ENCODE assay signal across 12 mouse cellular contexts in the genomic region with DNA sequence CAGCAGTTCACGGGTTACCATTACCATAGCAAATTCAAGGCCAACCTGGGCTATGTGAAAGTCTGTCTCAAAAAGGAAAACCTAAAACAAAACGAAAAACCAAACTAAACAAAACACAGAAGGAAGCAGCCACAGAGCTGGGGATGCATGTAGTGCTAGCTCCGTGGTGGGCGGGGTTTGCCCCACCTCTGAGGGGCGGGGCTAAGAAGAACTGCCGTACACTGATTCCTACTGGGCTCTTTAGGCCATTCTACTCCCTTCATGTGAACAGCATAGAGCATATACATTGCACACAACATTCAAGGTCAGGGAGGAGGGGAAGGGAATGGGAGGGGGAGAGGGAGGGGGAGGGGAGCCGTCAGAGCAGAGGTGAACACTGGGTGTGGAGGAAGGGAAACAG. TPM values are rescaled to one million over a fixed set of nuclear protein-coding genes. Genes with fewer than 3 reads are reported as not detected.
DNase-seq lines count a peak whose midpoint lies in the region; ATAC-seq and TF ChIP-seq lines count a peak whose summit lies in the region.
"Had no signal": no experiment of that assay in that cellular context is flagged by ENCODE, and none has a peak within 500 bp of the region (broad histone marks: within the 10 kb centered on the region; RNA-seq: fewer than 3 reads in every experiment).

No protein-coding gene starts in this region.

- no peaks in the 10 kb centered on the region for H3K9me3 ChIP-seq in liver, embryonic 11.5 days (ENCODE audit: control insufficient read depth, low read length)
- no peaks in the 10 kb centered on the region for H3K9me3 ChIP-seq in intestine, embryonic 14.5 days (ENCODE audit: control insufficient read depth, low read length)
- H3K9me3 ChIP-seq: midbrain, embryonic 10.5 days had no signal

- peaks cover 2% of the 10 kb centered on the region; the same call in 1 of the 2 replicates for H3K4me1 ChIP-seq in liver, embryonic 11.5 days (replicated peaks; ENCODE audit: control insufficient read depth, insufficient read depth, low read length)
- H3K4me1 ChIP-seq in intestine, embryonic 14.5 days (replicated peaks; ENCODE audit: control insufficient read depth, insufficient read depth, low read length), result no peaks in the 10 kb centered on the region

- intact Hi-C loops in left cerebral cortex, adult 2 months (cut with DNase I), result loop anchor here (5.0 kb wide), 1 partner anchor 42 kb away; no protein-coding TSS in a partner anchor

- no peaks in the 10 kb centered on the region; the same call in 1 of the 2 replicates for H3K36me3 ChIP-seq in liver, embryonic 11.5 days (ENCODE audit: control insufficient read depth, insufficient read depth, low read length)
- peaks cover 63% of the 10 kb centered on the region for H3K36me3 ChIP-seq in intestine, embryonic 14.5 days (ENCODE audit: control insufficient read depth, insufficient read depth, low read length)

- H3K4me3 ChIP-seq in liver, embryonic 11.5 days (ENCODE audit: low read depth, low read length), result no peak overlapping the region
- H3K4me3 ChIP-seq in intestine, embryonic 14.5 days (ENCODE audit: low read depth, low read length), result no peak overlapping the region
- no peak overlapping the region for H3K4me3 ChIP-seq in left cerebral cortex, adult 2 months
- H3K4me3 ChIP-seq: midbrain, embryonic 10.5 days had no signal

- no peaks in the 10 kb centered on the region for H3K27me3 ChIP-seq in liver, embryonic 11.5 days (replicated peaks; ENCODE audit: control insufficient read depth, insufficient read depth, low read length)
- no peaks in the 10 kb centered on the region for H3K27me3 ChIP-seq in intestine, embryonic 14.5 days (replicated peaks; ENCODE audit: control insufficient read depth, insufficient read depth, low read length)

- ATAC-seq in liver, embryonic 11.5 days (replicated peaks; ENCODE audit: low FRiP score), result no peak; the same call in 1 of the 2 replicates
- peak; percentile 40; the same call in 1 of the 2 replicates for ATAC-seq in intestine, embryonic 14.5 days (replicated peaks; ENCODE audit: low FRiP score, low TSS enrichment, low read depth)

- TF ChIP-seq CTCF in left cerebral cortex, adult 2 months (IDR thresholded peaks at IDR 0.05), result no peak

- peak; percentile 21 for DNase-seq in cerebellum, adult 9-10 months
- DNase-seq in cerebellum, postnatal 25 days, result no peak
- peak; percentile 49 for DNase-seq in liver
- no peak for DNase-seq in liver, embryonic 11.5 days (ENCODE audit: low spot score)
- no peak for DNase-seq in intestine, embryonic 14.5 days (ENCODE audit: low spot score)
- peak; percentile 65 for DNase-seq in thymus, postnatal 14 days
- DNase-seq in ovary, adult 18-20 months (ENCODE audit: low spot score), result no peak
- DNase-seq in left cerebral cortex, adult 2 months (ENCODE audit: extremely low spot score in 1 of 2, low spot score in 2 of 2), result no peak
- DNase-seq: right cerebral cortex, adult 18-20 months had no signal

- 36% methylated on average over 7 of the region's 7 CpGs for WGBS in liver, embryonic 11.5 days
- WGBS in intestine, embryonic 14.5 days, result 44% methylated on average over 7 of the region's 7 CpGs

- H3K9ac ChIP-seq in liver, embryonic 11.5 days (ENCODE audit: low read depth, low read length), result no peak overlapping the region
- H3K9ac ChIP-seq in intestine, embryonic 14.5 days (ENCODE audit: low read length), result no peak overlapping the region

- H3K27ac ChIP-seq in liver, embryonic 11.5 days (ENCODE audit: low read depth, low read length), result no peak overlapping the region
- H3K27ac ChIP-seq in intestine, embryonic 14.5 days (ENCODE audit: low read depth), result no peak overlapping the region
- no peak overlapping the region for H3K27ac ChIP-seq in left cerebral cortex, adult 2 months
- H3K27ac ChIP-seq: midbrain, embryonic 10.5 days had no signal

- H3K4me2 ChIP-seq in liver, embryonic 11.5 days, result no peak overlapping the region
- no peak overlapping the region for H3K4me2 ChIP-seq in intestine, embryonic 14.5 days (ENCODE audit: low read length)

RNA-seq across cellular contexts. Expression of a gene that starts 17.6 kb away (rescaled TPM):
- polyA plus RNA-seq in liver, embryonic 11.5 days (2014; fragmentation: Nextera tagmentation; extraction: Ambion mirVana), result not detected in 2 replicates
- polyA plus RNA-seq in intestine, embryonic 14.5 days (2014; fragmentation: Nextera tagmentation; extraction: Ambion mirVana), result not detected in 2 replicates
- total RNA-seq in left cerebral cortex, adult 2 months (2021), result under 1 TPM in 1 of 2 experiments, not detected in 1; 0.16 TPM
- total RNA-seq: layer of hippocampus, adult 8-10 months had no signal
- polyA plus RNA-seq: C2C12; midbrain, embryonic 10.5 days had no signal

RNA-seq across cellular contexts. Expression of a gene that starts 44.4 kb away (rescaled TPM):
- polyA plus RNA-seq in liver, embryonic 11.5 days (2014; fragmentation: Nextera tagmentation; extraction: Ambion mirVana), result 10.6 and 10.9 TPM in 2 replicates
- 21.4 and 22.6 TPM in 2 replicates for polyA plus RNA-seq in intestine, embryonic 14.5 days (2014; fragmentation: Nextera tagmentation; extraction: Ambion mirVana)
- 10 to 100 TPM; 62.0 to 75.6 TPM for total RNA-seq in left cerebral cortex, adult 2 months (2021)

Comparison
In these comparisons a context has a peak if more than half of its experiments do, and no peak if none do; other contexts are left out.
1. DNase-seq: peak in cerebellum, adult 9-10 months (single experiment), liver (single experiment) and thymus, postnatal 14 days (single experiment); none in cerebellum, postnatal 25 days (0 of 2), liver, embryonic 11.5 days (single experiment), intestine, embryonic 14.5 days (single experiment), ovary, adult 18-20 months (single experiment) and left cerebral cortex, adult 2 months (0 of 2).